Mouse (Mus musculus) cerebellum, postnatal 36 days (tissue): Measurements from ENCODE around the gene Gm3696.
"Not testable (repeated sequence)": the region's sequence is repeated elsewhere in the genome, so short reads cannot be mapped to it uniquely, and the experiment has no call there.

Source experiments
- DNase-seq, 2 experiments: peaks; one replicate each; pipeline ENCODE4 v3.0.0; 2021 to 2022; ENCODE audit warnings: mixed read lengths in 2 of 2

Gm3696 gene

GRCm38 (mm10) chr14:7100521-7100920 is at the start of gene Gm3696:
Gene Gm3696 (minus strand): TSS chr14:7100621.
- DNase-seq = not testable (repeated sequence)

GRCm38 (mm10) chr14:7125312-7125711 is 24.9 kb upstream of the Gm3696 start, which contains the start of gene Gm6676:
Gene Gm6676 (minus strand): TSS chr14:7125412.
- not testable (repeated sequence) for DNase-seq

- DNase-seq = peak; percentile 0 to 1
Observed at GRCm38 (mm10) chr14:7105124-7105802, 4.8 kb upstream of the Gm3696 start.

- not testable (repeated sequence) for DNase-seq
Observed at GRCm38 (mm10) chr14:7044870-7045269, 55.6 kb downstream of the Gm3696 start, which contains the start of gene Gm3685. Gene Gm3685 (minus strand): TSS chr14:7044970.
